7 mouse cellular contexts compared by ENCODE assay signal in genomic region chr8:9978475-9979230, GRCm38 (mm10). TPM values are rescaled to one million over a fixed set of nuclear protein-coding genes. Genes with fewer than 3 reads are reported as not detected.
DNase-seq lines count a peak whose midpoint lies in the region; ATAC-seq and TF ChIP-seq lines count a peak whose summit lies in the region.

No protein-coding gene starts in this region.

- H3K27ac ChIP-seq in heart, embryonic 12.5 days (ENCODE audit: poor library complexity, severe bottlenecking) = no peak overlapping the region
- H3K27ac ChIP-seq in limb, embryonic 14.5 days (replicated peaks; ENCODE audit: low read depth, low read length) = no peak overlapping the region
- peak overlapping the region; percentile 94 for H3K27ac ChIP-seq in stomach, postnatal 0 days (replicated peaks)

- ATAC-seq in megakaryocyte, adult 5-6 weeks (ENCODE audit: poor library complexity, severe bottlenecking) = no peak
- no peak for ATAC-seq in heart, embryonic 12.5 days (ENCODE audit: insufficient number of reproducible peaks, low FRiP score)
- no peak for ATAC-seq in limb, embryonic 14.5 days (ENCODE audit: low FRiP score, low read depth)
- ATAC-seq in stomach, postnatal 0 days (ENCODE audit: low FRiP score, low TSS enrichment) = no peak

- H3K4me3 ChIP-seq in megakaryocyte, embryonic 14.5 days (replicated peaks) = peak overlapping the region; percentile 92
- peak overlapping the region; percentile 100 for H3K4me3 ChIP-seq in heart, embryonic 12.5 days
- peak overlapping the region; percentile 70 for H3K4me3 ChIP-seq in limb, embryonic 14.5 days (replicated peaks; ENCODE audit: low read length)
- H3K4me3 ChIP-seq in stomach, postnatal 0 days (ENCODE audit: low read depth, low read length) = peak overlapping the region; percentile 96

- peak overlapping the region; percentile 99 for H3K9ac ChIP-seq in heart, embryonic 12.5 days
- H3K9ac ChIP-seq in limb, embryonic 14.5 days (ENCODE audit: low read depth, low read length, severe bottlenecking) = peak overlapping the region; percentile 80
- peak overlapping the region; percentile 96 for H3K9ac ChIP-seq in stomach, postnatal 0 days (ENCODE audit: low read length)

- no peak for TF ChIP-seq EP300 in stomach, postnatal 0 days (optimal IDR thresholded peaks at IDR 0.05)

- H3K9me3 ChIP-seq in megakaryocyte, embryonic 14.5 days = no peaks in the 10 kb centered on the region
- no peaks in the 10 kb centered on the region for H3K9me3 ChIP-seq in heart, embryonic 12.5 days (replicated peaks)
- H3K9me3 ChIP-seq in limb, embryonic 14.5 days (ENCODE audit: control insufficient read depth, low read length) = no peaks in the 10 kb centered on the region
- no peaks in the 10 kb centered on the region for H3K9me3 ChIP-seq in stomach, postnatal 0 days (ENCODE audit: control insufficient read depth, low read length)

- peaks cover 58% of the 10 kb centered on the region for H3K4me1 ChIP-seq in megakaryocyte, embryonic 14.5 days
- peaks cover 31% of the 10 kb centered on the region for H3K4me1 ChIP-seq in heart, embryonic 12.5 days (replicated peaks)
- peaks cover 25% of the 10 kb centered on the region for H3K4me1 ChIP-seq in limb, embryonic 14.5 days (ENCODE audit: control insufficient read depth, insufficient read depth, low read length)
- H3K4me1 ChIP-seq in stomach, postnatal 0 days (replicated peaks; ENCODE audit: control insufficient read depth, insufficient read depth) = peaks cover 8% of the 10 kb centered on the region

- TF ChIP-seq POLR2A in limb, embryonic 14.5 days (IDR thresholded peaks at IDR 0.05; ENCODE audit: borderline replicate concordance, extremely low read depth, insufficient read depth, insufficient read length) = no peak

- peak overlapping the region; percentile 80 for H3K4me2 ChIP-seq in heart, embryonic 12.5 days
- peak overlapping the region; percentile 48 for H3K4me2 ChIP-seq in limb, embryonic 14.5 days (replicated peaks; ENCODE audit: low read depth, low read length, severe bottlenecking)
- peak overlapping the region; percentile 73 for H3K4me2 ChIP-seq in stomach, postnatal 0 days (replicated peaks; ENCODE audit: low read depth)

- DNase-seq in cerebellum, adult 9-10 months = peak; percentile 57
- no peak for DNase-seq in limb, embryonic 14.5 days (ENCODE audit: low spot score)
- DNase-seq in stomach, postnatal 0 days (ENCODE audit: low spot score) = peak; percentile 23
- no peak for DNase-seq in left cerebral cortex, adult 18-20 months (ENCODE audit: low spot score in 2 of 2)

- 46% methylated on average over 18 of the region's 18 CpGs for WGBS in heart, embryonic 12.5 days
- 60% methylated on average over 18 of the region's 18 CpGs for WGBS in limb, embryonic 14.5 days
- WGBS in stomach, postnatal 0 days = 40% methylated on average over 18 of the region's 18 CpGs

- H3K36me3 ChIP-seq in megakaryocyte, embryonic 14.5 days (replicated peaks; ENCODE audit: low read length) = peaks cover 21% of the 10 kb centered on the region
- H3K36me3 ChIP-seq in heart, embryonic 12.5 days = peaks cover 8% of the 10 kb centered on the region
- peaks cover 3% of the 10 kb centered on the region; the same call in 1 of the 2 replicates for H3K36me3 ChIP-seq in limb, embryonic 14.5 days (ENCODE audit: control insufficient read depth, insufficient read depth, low read length)
- no peaks in the 10 kb centered on the region for H3K36me3 ChIP-seq in stomach, postnatal 0 days (ENCODE audit: control insufficient read depth, insufficient read depth, low read length)

- TF ChIP-seq CTCF in stomach, postnatal 0 days (IDR thresholded peaks at IDR 0.05; ENCODE audit: low read depth) = no peak

- no peaks in the 10 kb centered on the region for H3K27me3 ChIP-seq in megakaryocyte, embryonic 14.5 days (replicated peaks)
- H3K27me3 ChIP-seq in heart, embryonic 12.5 days (replicated peaks) = no peaks in the 10 kb centered on the region
- no peaks in the 10 kb centered on the region for H3K27me3 ChIP-seq in limb, embryonic 14.5 days (ENCODE audit: control insufficient read depth, insufficient read depth, low read length)
- no peaks in the 10 kb centered on the region for H3K27me3 ChIP-seq in stomach, postnatal 0 days (ENCODE audit: control insufficient read depth, insufficient read depth, low read length)

RNA-seq across cellular contexts. Expression of gene Abhd13, which starts 1.1 kb away (rescaled TPM):
- polyA plus RNA-seq in megakaryocyte, embryonic 14.5 days (2012; ENCODE audit: insufficient read depth, low replicate concordance) = 0.43 TPM in 1 of 2 replicates, not detected in the other
- total RNA-seq in megakaryocyte, adult 5-6 weeks (2015) = 15.2 and 15.8 TPM in 2 replicates
- 18.0 and 20.5 TPM in 2 replicates for total RNA-seq in megakaryocyte, adult 5-6 weeks (2017)
- polyA plus RNA-seq in heart, embryonic 12.5 days (2016; fragmentation: Nextera tagmentation; extraction: Ambion mirVana) = 17.6 and 18.6 TPM in 2 replicates
- 10.9 and 11.4 TPM in 2 replicates for polyA plus RNA-seq in limb, embryonic 14.5 days (2012; rRNA removed)
- polyA plus RNA-seq in limb, embryonic 14.5 days (2014; fragmentation: Nextera tagmentation; extraction: Ambion mirVana) = 21.9 and 22.9 TPM in 2 replicates
- polyA plus RNA-seq in stomach, postnatal 0 days (2015; fragmentation: Nextera tagmentation; extraction: Ambion mirVana) = 13.0 and 13.2 TPM in 2 replicates
- total RNA-seq in left cerebral cortex, adult 18-20 months (2021) = 10 to 100 TPM; 25.7 to 27.0 TPM

RNA-seq across cellular contexts. Expression of gene Lig4, which starts 1.2 kb away (rescaled TPM):
- 0.22 TPM in 1 of 2 replicates, not detected in the other for polyA plus RNA-seq in megakaryocyte, embryonic 14.5 days (2012; ENCODE audit: insufficient read depth, low replicate concordance)
- 1.7 and 2.2 TPM in 2 replicates for total RNA-seq in megakaryocyte, adult 5-6 weeks (2015)
- 1.0 and 1.1 TPM in 2 replicates for total RNA-seq in megakaryocyte, adult 5-6 weeks (2017)
- 5.0 and 5.4 TPM in 2 replicates for polyA plus RNA-seq in heart, embryonic 12.5 days (2016; fragmentation: Nextera tagmentation; extraction: Ambion mirVana)
- 3.6 and 4.5 TPM in 2 replicates for polyA plus RNA-seq in limb, embryonic 14.5 days (2012; rRNA removed)
- 5.0 and 5.3 TPM in 2 replicates for polyA plus RNA-seq in limb, embryonic 14.5 days (2014; fragmentation: Nextera tagmentation; extraction: Ambion mirVana)
- 2.8 TPM in 2 replicates for polyA plus RNA-seq in stomach, postnatal 0 days (2015; fragmentation: Nextera tagmentation; extraction: Ambion mirVana)
- 10 to 100 TPM; 11.6 to 11.9 TPM for total RNA-seq in left cerebral cortex, adult 18-20 months (2021)

RNA-seq across cellular contexts. Expression of gene Tnfsf13b, which starts 27.6 kb away (rescaled TPM):
- 0.35 TPM in 1 of 2 replicates, not detected in the other for polyA plus RNA-seq in megakaryocyte, embryonic 14.5 days (2012; ENCODE audit: insufficient read depth, low replicate concordance)
- total RNA-seq in megakaryocyte, adult 5-6 weeks (2015) = 23.1 and 26.8 TPM in 2 replicates
- 6.2 and 9.1 TPM in 2 replicates for total RNA-seq in megakaryocyte, adult 5-6 weeks (2017)
- 0.26 and 0.30 TPM in 2 replicates for polyA plus RNA-seq in heart, embryonic 12.5 days (2016; fragmentation: Nextera tagmentation; extraction: Ambion mirVana)
- polyA plus RNA-seq in limb, embryonic 14.5 days (2012; rRNA removed) = 1.3 and 2.0 TPM in 2 replicates
- 1.1 and 2.2 TPM in 2 replicates for polyA plus RNA-seq in limb, embryonic 14.5 days (2014; fragmentation: Nextera tagmentation; extraction: Ambion mirVana)
- polyA plus RNA-seq in stomach, postnatal 0 days (2015; fragmentation: Nextera tagmentation; extraction: Ambion mirVana) = 0.24 and 0.25 TPM in 2 replicates
- 1 to 10 TPM; 2.8 to 3.7 TPM for total RNA-seq in left cerebral cortex, adult 18-20 months (2021)

Comparison
In these comparisons a context has a peak if more than half of its experiments do, and no peak if none do; other contexts are left out.
1. DNase-seq: peak in cerebellum, adult 9-10 months (single experiment) and stomach, postnatal 0 days (single experiment); none in limb, embryonic 14.5 days (single experiment) and left cerebral cortex, adult 18-20 months (0 of 2).
2. Peak in every context shown above with its lines, with median percentiles within 50 percentile points of each other: H3K4me3 ChIP-seq, H3K4me2 ChIP-seq and H3K9ac ChIP-seq.